Mouse (Mus musculus) urinary bladder, postnatal 10 days (tissue): Measurements from ENCODE around the gene Mdc1.
A peak's percentile ranks its signal among the peaks of the same experiment; 100 is the strongest.

Experiments used
- DNase-seq: peaks from one replicate; pipeline ENCODE4 v3.0.0; 2022; ENCODE audit warnings: low spot score

Gene Mdc1

DNA sequence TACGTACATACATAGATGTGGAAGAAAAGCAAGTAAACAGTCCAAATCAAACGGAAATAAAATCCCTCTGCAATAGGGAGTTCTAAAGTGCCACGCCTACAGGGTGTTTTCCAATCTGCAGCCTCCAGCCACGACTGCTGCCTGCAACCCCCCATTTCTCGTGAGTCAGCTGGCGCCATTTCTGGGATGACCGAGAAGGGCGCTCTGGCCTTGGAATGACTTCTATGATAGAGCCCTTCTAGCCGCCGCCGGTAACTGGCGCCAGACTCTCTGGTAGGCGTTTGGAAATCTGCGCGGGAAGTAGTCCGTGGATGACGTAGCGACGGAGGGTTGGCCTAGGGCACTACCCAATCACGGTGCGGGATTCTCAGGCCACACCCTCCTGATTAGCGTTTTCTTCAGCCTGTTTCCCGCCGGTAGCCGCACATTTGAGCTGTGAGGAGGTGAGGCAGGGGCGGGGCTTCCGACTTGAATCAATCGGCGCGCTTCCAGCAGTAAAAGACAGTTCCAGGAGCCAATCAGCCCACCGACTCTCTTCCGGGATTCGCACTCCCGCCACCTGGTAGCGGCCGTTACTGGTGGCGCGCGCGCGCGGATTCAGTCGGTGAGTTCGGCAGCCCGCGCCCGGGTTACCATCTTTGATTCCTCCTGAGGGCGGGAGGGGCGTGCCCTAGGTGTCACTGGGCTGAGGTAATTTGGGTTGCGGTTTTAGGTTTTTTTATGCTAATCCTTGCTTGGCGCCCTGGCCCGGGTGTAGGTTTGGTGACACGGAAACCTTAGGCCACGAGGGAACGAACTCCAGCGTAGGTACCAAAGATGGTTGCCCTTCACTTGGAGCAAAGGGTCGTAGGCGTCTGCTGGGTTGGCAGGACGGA is at the start of gene Mdc1:
TSS of gene Mdc1 (plus strand) at position 440 of the 875 bp plus-strand sequence.
- peak; percentile 93 for DNase-seq

DNA sequence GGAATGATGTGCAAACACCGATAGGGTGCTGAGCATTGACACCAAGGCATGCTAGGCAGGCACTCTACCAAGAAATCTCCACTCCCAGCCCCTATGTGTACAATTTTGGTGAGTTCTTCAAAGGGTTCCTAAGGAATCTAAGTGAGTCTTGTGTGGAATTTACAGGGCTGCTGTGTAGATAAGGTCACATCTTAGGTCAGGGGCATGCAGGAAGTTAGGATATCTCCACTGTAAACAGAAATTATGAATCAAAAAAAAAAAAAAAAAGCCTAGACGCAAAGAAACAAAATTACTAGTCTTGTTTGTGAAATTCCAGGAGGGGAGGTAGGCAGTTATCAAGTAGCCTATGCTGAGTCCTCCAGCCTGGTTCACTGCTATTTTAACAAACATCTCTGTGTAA is 48.5 kb upstream of the Mdc1 start:
- no peak for DNase-seq

DNA sequence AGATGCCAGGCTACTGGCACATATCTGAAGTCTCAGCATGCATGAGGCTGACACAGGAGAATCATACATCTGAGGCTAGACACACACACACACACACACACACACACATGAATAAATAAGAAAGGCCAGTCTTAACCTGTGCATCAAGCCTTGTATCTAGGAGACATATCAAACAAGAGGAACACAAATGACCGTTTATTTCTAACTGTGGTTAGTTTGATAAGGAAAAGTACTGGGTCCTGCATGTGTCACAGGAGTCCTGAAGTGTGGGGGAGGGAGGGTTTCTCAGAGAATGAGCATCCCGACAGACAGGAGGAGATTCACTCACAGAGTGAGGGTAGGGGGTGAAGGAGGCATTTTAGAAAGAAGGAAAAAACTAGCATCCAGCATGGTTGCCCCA is 46.2 kb upstream of the Mdc1 start:
- no peak for DNase-seq

DNA sequence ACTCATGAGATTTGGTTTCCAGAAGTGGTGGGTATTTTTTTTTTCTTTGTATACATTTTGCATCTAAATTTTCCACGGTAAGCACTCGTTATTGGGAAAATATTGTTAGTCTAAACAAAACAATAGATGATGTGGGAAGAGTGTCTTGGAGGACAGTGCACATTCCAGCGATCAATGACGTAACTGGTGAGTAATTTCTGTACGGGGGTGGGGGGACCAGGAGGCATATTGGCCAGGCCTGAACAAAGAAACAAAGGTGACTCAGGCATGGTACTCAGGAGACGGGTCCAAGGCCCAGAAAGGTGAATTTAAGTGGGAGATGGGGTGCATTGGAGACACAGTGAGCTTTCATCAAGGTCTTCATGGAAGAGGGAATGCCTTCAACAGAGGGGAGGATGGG is 45.7 kb upstream of the Mdc1 start:
- DNase-seq, result no peak

DNA sequence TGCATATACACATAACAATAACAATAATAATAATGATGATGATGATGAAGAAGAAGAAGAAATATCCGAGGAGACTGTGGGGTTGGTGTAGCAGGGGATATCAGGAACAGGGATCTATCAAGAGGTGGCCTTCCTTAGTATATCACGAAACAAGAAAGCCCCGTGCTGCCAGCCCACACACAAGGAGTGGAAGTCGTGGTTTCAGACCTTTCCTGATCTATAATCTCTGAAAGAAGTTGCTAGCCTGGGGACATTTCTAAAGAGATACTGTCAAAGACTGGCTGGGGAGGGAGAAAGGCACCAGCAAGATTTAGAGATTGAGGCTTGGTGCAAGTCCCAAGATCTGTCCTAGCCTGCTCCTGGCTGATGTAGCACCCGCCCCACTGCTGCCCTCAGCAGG is 44.5 kb upstream of the Mdc1 start:
- DNase-seq, result no peak

DNA sequence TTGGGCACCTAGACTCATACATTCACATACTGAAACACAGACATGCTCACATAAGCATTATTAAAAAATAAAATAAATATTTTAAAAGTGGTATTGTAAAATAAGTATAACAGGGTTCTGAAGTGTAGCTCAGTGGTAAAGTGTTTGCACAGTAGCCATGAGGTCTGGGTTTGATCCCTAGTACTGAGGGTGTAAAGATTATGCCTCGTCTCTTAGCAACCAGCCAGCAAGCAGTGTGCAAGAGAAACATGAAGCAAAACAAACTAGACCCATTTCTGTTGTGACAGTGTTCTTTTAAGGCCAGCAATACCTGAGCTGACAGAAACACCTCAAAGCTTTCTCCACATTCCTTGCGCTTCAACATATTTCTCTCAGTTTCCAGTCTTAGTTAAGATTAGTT is 40.4 kb upstream of the Mdc1 start:
- no peak for DNase-seq

DNA sequence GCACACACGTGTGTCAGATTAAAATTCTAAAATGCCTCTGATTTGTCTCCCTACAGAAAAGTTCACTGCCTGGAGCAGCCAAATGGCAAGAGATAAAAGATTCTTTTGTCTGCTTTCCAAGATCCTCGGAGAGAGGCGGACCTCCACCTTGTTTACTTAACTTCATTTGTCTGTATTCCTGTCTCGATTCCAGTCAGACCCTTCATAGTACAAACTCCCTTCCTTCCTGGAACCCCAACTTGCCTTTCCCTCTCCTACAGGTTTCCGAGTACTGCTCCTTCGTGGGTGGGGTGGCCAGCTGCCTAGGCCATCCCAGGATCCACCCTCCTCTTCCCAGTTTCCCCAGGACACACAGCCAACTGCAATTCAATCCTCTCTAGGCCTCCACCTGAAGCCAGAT is 38.3 kb upstream of the Mdc1 start:
- no peak for DNase-seq

DNA sequence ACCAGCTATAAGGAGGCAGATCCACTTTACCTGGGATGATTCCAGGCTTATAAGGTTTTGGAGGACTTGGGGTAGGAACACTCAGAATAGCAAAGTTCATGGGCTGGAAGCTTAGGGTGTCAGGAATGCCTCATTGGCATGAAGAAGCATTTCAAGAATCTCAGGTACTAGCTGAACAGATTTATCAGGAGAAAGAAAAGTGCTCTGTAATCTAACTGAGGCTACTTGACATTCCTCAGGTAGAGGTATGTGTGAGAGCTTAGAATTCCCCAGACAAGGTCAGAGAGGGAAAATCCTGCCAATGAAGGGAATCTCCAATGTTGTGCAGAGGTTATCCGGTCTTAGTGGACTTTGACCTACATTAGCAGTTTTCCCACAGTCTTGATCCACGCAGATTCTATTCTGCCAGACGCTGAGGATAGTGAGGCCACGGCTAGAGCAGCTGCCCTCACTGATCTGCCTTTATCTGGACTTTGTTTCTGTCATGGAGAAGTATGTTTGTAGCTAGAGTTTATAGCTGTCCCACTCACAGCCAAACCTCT is 37.4 kb upstream of the Mdc1 start:
- no peak for DNase-seq

DNA sequence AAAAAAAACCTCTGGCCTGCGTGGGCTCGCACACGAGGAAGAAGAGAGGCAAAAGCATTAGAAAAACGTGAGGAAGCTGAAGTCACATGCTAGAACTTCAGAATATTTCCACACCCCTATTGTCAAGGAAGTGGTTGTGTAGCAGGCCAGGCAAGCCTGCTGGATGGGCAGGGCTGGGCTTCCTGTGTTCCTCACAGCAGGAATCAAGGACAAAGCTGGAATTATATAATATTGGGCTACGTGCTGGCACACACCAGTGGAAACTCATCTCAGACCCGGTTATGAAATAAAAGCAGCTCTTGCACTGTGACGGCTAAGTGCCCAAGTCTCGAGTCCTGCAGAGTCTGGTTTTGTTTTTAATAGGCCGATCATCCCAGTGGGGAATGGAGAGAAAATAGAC is 33.2 kb upstream of the Mdc1 start:
- no peak for DNase-seq

DNA sequence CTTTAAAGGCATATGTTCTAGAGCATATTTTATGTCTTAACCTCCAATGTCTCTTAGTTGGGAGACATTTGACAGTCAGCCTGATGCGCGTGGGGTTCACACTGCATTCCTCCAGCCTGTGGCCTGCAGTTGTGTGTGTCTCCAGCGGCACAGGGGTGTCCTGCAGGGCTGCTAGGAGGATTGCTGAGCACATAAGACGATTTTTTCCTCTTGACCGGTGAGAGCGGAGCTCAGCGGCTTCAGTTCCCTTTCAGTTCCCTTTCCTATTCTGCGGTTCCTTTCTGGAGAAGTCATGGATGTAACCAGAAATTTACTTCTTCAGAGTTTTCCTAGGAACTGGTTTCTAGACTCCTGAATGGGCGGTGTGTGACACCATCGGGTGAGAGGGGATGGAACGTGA is 31.9 kb upstream of the Mdc1 start:
- DNase-seq, result no peak

DNA sequence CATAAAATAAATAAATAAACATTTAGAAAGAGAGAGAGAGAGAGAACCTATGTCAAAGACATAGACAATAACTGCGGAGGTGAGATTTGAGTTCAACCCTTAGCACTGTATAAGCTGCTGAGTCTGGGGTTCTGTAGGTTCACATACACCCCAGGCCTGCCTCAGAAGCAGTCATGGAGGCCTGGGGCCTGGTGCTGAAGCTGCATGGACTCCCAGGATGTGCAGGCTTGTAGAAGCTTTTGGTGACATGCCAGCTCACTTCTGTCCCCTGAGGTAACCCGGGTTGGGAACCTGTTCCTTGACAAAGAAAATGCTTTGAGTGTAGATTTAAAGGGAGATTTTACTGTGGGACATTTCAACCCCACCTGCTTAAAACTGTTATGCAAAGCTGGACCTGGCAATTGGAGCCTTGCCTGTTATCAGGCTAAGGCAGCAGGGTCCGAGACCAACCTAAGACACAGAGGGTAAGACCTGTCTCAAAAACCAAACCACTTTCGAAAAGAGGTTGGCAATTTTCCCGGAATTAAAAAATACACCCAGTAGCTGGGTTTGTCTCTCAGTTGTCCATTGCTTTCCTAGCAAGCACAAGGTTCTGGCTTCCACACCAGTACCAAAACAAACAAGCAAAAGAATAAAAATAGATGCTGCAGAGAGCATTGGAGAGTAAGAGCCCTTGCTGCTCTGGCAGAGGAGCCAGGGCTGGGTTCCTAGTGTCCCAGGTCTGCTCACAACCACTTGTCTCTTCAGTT is 30.2 kb upstream of the Mdc1 start:
- DNase-seq, result no peak

DNA sequence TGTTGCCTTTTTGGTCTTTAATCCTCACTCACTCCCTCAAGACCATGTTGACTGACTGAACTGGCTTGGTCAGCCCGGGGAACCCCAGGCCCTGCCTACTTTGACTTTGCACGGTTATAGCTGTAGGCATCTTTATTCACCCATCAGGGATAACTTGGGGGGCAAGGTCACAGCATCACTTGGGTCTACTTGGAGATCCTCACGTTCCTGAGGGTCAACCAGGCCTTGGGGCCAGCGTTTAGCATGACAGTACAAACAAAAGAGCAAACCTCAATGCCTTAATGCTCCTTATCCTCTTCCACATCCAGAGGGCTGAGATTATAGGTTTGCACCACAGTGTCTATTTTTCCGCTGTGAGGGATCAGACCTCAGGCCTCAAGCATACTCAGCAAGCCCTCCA is 29.0 kb upstream of the Mdc1 start:
- no peak for DNase-seq

DNA sequence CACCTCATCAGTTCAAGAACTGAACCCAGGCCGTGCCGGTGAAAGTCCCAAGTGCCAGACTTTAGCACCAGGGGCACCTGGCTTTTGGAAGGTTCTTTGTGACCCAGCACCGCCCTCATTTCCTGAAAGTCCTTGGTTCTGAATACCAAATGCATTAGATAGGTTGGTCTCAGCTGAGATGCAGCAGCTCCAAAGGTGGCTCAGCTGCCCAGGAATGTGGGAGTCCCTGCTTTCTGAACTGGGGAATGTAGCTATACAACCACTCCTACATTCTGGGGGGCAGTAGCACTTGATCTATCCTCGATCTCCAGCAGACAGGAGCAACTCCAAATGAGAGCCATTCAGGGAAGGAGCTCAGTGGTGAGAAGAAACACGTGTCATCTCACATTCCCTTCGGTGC is 28.6 kb upstream of the Mdc1 start:
- DNase-seq, result no peak

DNA sequence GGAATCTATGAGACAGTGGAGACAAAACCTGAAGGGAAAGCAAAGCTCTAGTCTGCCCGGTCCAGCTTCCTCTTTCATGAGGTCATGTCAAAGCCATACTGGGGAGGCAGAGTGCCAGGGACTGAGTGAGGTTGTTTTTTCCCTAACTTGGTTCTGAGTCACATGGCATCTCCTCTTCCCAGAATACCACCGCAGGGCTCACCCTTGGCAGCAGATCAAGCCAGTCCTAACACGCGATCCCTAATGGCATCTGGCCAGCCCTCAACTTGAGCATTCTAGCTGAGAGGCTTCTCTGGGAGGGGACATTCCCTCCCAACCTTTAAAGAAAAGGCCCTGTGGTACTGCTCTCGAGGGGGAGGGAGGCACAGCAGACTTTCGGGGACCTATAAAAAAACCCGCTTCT is 28.1 kb upstream of the Mdc1 start:
- peak; percentile 85 for DNase-seq

DNA sequence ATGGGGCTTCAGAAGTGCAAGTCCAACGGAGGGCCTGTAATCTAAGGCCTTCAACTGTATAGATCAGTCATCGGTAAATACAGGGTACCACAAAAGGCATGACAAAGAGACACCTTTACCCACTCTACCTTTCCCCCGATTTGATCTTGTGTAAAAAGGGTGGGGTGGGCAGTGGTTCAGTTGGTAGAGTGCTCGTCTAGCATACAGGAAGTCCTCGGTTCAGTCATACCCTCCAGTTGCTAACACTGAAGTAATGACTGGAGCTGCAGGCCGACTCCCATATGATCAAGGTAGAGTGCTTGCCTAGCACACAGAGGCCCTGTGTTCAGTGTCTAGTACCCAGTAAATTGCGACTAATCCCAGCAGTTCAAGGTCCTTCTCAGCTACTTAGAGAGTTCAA is 27.7 kb upstream of the Mdc1 start:
- DNase-seq, result no peak

DNA sequence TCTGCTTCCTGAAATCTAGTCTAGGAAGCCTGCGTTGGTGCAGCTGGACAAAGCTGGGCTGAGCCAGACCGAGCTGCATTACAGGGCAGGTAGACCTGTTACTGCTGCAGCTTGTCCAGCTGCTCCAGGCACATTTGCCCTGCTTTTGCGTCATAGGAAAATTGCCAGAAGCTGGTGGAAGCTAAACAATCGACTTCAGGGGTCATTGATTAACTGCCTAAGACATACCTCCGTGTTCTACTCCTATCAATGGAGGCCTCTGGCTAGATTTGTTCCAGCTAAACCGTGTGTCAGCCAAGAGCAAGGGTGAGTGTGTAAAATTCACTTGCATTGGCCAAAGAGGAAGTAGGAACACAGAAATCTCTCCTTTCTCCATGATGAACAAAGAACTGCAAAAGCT is 26.6 kb upstream of the Mdc1 start:
- no peak for DNase-seq

DNA sequence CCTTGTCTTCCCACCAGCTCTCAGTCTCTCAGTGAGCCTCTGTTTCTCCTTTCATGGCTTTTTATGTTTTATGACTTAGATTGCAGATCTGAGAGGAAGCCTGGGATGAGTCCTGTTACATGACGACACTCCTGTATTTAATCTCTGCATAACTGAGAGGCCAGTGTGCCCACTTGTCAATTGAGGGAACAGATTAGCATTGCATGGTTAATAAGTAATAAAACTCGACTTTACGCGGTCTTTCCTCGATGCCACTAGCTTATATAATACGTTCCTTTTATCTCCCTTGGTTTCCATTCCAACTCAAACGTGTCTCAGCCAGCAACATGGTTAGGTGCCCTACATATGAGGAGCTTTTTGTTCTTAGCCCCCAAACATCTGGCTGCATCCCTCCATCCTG is 25.5 kb upstream of the Mdc1 start:
- DNase-seq, result no peak

DNA sequence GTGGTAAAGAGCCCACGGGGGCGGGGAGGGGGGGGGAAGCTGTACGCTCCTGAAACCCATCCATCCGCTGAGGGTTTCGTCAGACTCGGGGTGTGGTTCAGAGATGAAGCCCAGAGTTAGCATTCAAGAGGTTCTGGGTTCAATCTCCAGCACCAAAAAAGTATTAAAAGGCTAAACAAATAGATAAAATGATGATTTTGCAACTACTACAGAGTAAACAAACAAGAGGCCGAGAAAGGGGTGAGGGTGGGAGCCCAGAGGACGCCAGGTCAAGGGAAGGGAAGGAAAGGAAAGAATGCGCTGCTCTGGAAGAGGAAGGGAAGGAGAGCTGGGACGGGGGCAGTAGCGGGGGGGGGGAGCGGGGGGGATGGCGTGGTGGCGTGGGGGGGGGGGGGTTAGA is 24.6 kb upstream of the Mdc1 start:
- no peak for DNase-seq

DNA sequence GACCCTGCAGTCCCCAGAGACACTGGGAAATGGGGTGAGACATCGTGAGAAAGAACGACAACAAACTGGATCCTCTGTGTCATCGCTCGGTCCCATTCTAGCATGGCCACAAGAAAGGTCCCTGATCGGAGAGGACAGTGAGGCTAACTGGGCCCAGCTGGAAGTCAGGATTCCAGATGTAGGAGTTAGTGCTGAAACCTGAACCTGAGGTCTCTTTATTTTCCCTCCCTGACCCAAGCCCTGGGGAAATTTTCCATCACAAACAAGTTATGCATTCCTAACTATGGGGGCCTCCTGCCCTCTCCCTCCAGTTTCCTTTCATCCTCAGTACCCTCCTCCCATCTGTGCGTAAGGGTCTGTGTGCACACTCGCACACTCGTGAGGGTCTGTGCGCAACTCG is 24.1 kb upstream of the Mdc1 start:
- DNase-seq, result no peak

DNA sequence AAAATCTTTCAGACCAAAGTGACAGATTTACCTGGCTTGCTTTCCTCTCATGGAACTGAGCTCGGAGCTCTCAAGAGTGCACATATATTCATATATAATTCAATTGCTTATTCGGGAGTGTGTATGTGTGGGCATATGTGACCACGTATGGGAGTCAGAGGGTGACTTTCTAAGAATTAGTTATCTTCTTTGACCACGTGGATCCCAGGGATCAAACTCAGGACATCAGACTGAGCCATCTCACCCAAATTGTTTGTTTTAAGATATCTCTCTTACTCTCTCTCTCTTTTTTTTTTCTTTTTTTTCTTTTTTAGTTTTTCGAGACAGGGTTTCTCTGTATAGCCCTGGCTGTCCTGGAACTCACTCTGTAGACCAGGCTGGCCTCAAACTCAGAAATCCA is 21.2 kb upstream of the Mdc1 start:
- no peak for DNase-seq

DNA sequence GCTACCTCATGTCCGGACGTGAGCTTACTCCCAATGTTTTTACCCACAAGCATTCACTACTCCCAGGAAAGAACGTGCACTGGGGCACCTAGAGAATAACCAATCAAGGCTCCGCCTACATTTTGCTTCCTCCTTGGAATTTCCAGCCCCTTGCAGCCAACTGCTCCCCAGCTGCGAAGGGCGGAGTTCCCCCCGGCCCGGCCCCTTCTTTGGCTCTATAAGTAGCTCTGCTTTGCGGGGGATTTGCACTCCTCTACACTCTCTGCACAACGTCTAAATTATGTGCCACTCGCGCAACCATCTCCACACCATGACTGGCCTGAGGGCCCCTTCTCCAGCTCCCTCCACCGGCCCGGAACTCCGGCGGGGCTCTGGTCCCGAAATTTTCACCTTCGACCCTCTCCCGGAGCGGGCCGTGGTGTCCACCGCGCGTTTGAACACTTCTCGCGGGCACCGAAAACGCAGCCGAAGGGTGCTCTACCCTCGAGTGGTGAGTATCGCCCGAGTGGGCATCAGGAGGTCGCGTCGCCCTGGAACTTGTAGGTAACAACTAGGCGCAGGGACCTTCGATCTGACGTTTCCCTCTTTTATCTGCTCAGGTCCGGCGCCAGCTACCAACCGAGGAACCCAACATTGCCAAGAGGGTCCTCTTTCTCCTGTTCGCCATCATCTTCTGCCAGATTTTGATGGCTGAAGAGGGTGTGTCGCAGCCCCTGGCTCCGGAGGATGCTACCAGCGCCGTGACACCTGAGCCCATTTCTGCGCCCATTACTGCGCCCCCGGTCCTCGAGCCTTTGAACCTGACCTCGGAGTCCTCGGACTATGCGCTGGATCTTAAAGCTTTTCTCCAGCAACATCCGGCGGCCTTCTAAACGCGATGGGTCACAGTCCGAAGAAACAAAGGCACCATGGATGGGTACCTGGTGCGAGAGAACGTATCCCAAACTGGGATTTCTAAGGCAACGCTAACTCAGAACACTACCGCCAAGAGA is 19.6 kb upstream of the Mdc1 start, which contains the start of gene Ier3:
TSS of gene Ier3 (plus strand) at position 246 of the 992 bp plus-strand sequence.
- peak; percentile 67 for DNase-seq

DNA sequence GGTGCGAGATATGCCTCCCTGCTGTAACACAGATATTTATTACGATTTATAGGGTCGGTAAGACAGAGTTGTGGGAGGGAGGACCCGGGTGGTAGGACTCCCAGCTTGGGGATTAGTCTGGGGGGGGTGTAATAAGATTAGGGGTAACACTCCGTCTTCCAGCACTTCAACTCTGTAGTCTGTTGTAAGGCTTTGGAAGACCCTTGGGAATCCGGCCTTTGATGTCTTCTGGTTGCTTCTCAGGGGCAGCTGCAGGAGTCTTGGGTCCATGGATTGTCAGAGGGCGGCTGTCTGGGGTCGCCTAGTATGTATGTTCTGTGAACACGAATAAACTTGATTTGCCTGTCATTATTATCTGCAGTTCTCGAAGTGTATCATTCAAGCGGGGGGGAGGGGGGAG is 18.8 kb upstream of the Mdc1 start:
- DNase-seq, result no peak
